Mouse (Mus musculus) lung, postnatal 0 days (tissue): ENCODE data around the gene Myo19. TPM values are rescaled to one million over a fixed set of nuclear protein-coding genes. Genes with fewer than 3 reads are reported as not detected.

Source experiments
- ATAC-seq: fragments of 200-750 bp; cut with Nextera tagmentation; 2 replicates; pipeline ENCODE4 v1.8.0; 2017; ENCODE audit warnings: moderate library complexity
- DNase-seq: peaks from one replicate; pipeline ENCODE4 v3.0.0-alpha.2; 2016; ENCODE audit warnings: low spot score
- H3K27ac ChIP-seq: fragments of 300-500 bp; sonication (generic); 2 replicates; pipeline ENCODE4 v1.5.1; 2014; ENCODE audit warnings: antibody characterized with exemption, mild to moderate bottlenecking, low read length, mixed read lengths
- H3K27me3 ChIP-seq: fragments of 300-500 bp; sonication (generic); replicated peaks from 2 replicates; pipeline ENCODE4 v1.6.1; 2014; ENCODE audit warnings: low read length, mixed read lengths; ENCODE audit not compliant: insufficient read depth
- H3K36me3 ChIP-seq: fragments of 300-500 bp; sonication (generic); 2 replicates; pipeline ENCODE4 v1.6.1; 2014; ENCODE audit warnings: low read length, mixed read lengths; ENCODE audit not compliant: insufficient read depth
- H3K4me1 ChIP-seq: fragments of 300-500 bp; sonication (generic); 2 replicates; pipeline ENCODE4 v1.6.1; 2014; ENCODE audit warnings: antibody characterized with exemption, low read depth, low read length, mixed read lengths; ENCODE audit not compliant: insufficient read depth
- H3K4me2 ChIP-seq: fragments of 300-500 bp; sonication (generic); replicated peaks from 2 replicates; pipeline ENCODE4 v1.6.1; 2014; ENCODE audit warnings: low read depth, mild to moderate bottlenecking, low read length, moderate library complexity, mixed read lengths
- H3K4me3 ChIP-seq: fragments of 300-500 bp; sonication (generic); 2 replicates; pipeline ENCODE4 v1.5.1; 2014; ENCODE audit warnings: low read depth, low read length
- H3K9ac ChIP-seq: fragments of 300-500 bp; sonication (generic); replicated peaks from 2 replicates; pipeline ENCODE4 v1.6.1; 2014; ENCODE audit warnings: low read depth, mild to moderate bottlenecking
- H3K9me3 ChIP-seq: fragments of 300-500 bp; sonication (generic); 2 replicates; pipeline ENCODE4 v1.6.1; 2016; ENCODE audit warnings: low read length, mixed read lengths
- CTCF ChIP-seq: IDR thresholded peaks from 2 replicates; pipeline ENCODE4 v1.5.1; 2016; ENCODE audit warnings: antibody characterized with exemption, mild to moderate bottlenecking
- EP300 ChIP-seq: IDR thresholded peaks from 2 replicates; pipeline ENCODE4 v1.6.1; 2016; ENCODE audit warnings: antibody characterized with exemption, mild to moderate bottlenecking, control low read depth
- WGBS: fragments of 180-500 bp; shearing (Covaris S2); extraction: QIAGEN DNeasy Blood & Tissue Kit; methylation state at CpG from one replicate; pipeline ENCODE4 v1.1.7; 2014; 5-methylcytosine and 5-hydroxymethylcytosine counted together
- polyA plus RNA-seq: library from polyadenylated mRNA; unstranded; fragments of >200 nt; fragmentation: Nextera tagmentation; extraction: Ambion mirVana; gene quantifications from 2 replicates; pipeline ENCODE4 v1.2.1, GENCODE M21; 2015

Myo19 gene
- polyA plus RNA-seq, 1 experiment from 2014 or later = 2.6 TPM

DNA sequence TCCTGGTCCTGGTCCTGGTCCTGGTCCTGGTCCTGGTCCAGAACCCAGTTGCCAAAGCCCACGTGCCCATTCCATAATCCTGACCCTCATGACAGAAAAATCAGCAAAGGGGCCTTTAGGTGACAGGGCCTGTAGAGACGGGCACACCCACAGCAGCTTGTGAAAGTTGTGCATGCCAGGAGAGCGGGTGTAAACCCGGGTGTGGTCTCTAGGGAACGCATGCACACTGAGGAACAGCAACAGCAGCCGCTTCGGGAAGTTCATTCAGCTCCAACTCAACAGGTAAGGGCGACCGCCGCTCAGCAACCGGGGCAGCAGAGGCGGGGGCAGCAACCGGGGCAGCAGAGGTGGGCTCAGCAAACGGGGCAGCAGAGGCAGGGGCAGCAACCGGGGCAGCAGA is 13.2 kb downstream of the Myo19 start:
- TF ChIP-seq CTCF (no peak), EP300 (no peak)
- DNase-seq (no peak), ATAC-seq (no peak)
- no peak overlapping the region for H3K4me3 ChIP-seq
- no peak overlapping the region for H3K4me2 ChIP-seq
- H3K36me3 ChIP-seq = peaks cover 21% of the 10 kb centered on the region
- no peaks in the 10 kb centered on the region for H3K27me3 ChIP-seq
- no peaks in the 10 kb centered on the region for H3K9me3 ChIP-seq
- no peak overlapping the region for H3K27ac ChIP-seq
- 92% methylated on average over 14 of the region's 15 CpGs for WGBS
- H3K4me1 ChIP-seq = no peaks in the 10 kb centered on the region
- H3K9ac ChIP-seq = no peak overlapping the region

- no peak overlapping the region for H3K27ac ChIP-seq
- peaks cover 34% of the 10 kb centered on the region; the same call in 1 of the 2 replicates for H3K36me3 ChIP-seq
- no peaks in the 10 kb centered on the region for H3K4me1 ChIP-seq
- ATAC-seq (no peak), DNase-seq (no peak)
- no peak overlapping the region for H3K9ac ChIP-seq
- 83% methylated on average over 9 of the region's 9 CpGs for WGBS
- TF ChIP-seq CTCF (no peak), EP300 (no peak)
- no peak overlapping the region for H3K4me3 ChIP-seq
- no peak overlapping the region for H3K4me2 ChIP-seq
- H3K9me3 ChIP-seq = no peaks in the 10 kb centered on the region
- no peaks in the 10 kb centered on the region for H3K27me3 ChIP-seq
These were observed 24.7 kb downstream of the Myo19 start for GRCm38 (mm10) chr11:84904597-84905144.

GRCm38 (mm10) chr11:84907081-84907480 is 27.1 kb downstream of the Myo19 start:
- Histone ChIP-seq H3K27me3 (no peaks in the 10 kb centered on the region), H3K4me1 (no peaks in the 10 kb centered on the region), H3K27ac (no peak overlapping the region), H3K9ac (no peak overlapping the region), H3K4me3 (no peak overlapping the region), H3K9me3 (no peaks in the 10 kb centered on the region), H3K4me2 (no peak overlapping the region), H3K36me3 (peaks cover 23% of the 10 kb centered on the region; the same call in 1 of the 2 replicates)
- DNase-seq (no peak), ATAC-seq (no peak)
- TF ChIP-seq CTCF = no peak
- WGBS = 76% methylated on average over 3 of the region's 3 CpGs

GRCm38 (mm10) chr11:84908480-84908879 is 28.5 kb downstream of the Myo19 start:
- WGBS = 93% methylated on average over 6 of the region's 6 CpGs
- ATAC-seq (no peak), DNase-seq (no peak)
- Histone ChIP-seq H3K27me3 (no peaks in the 10 kb centered on the region), H3K27ac (no peak overlapping the region), H3K9ac (no peak overlapping the region), H3K4me3 (no peak overlapping the region), H3K4me2 (no peak overlapping the region), H3K9me3 (no peaks in the 10 kb centered on the region), H3K36me3 (peaks cover 19% of the 10 kb centered on the region; the same call in 1 of the 2 replicates), H3K4me1 (no peaks in the 10 kb centered on the region)
- TF ChIP-seq CTCF = no peak
- no peak for TF ChIP-seq EP300

GRCm38 (mm10) chr11:84910411-84910810 is 30.5 kb downstream of the Myo19 start:
- DNase-seq (no peak), ATAC-seq (no peak)
- Histone ChIP-seq H3K36me3 (peaks cover 19% of the 10 kb centered on the region; the same call in 1 of the 2 replicates), H3K9me3 (no peaks in the 10 kb centered on the region), H3K4me1 (no peaks in the 10 kb centered on the region), H3K4me3 (no peak overlapping the region), H3K9ac (no peak overlapping the region), H3K27ac (no peak overlapping the region), H3K4me2 (no peak overlapping the region), H3K27me3 (no peaks in the 10 kb centered on the region)
- TF ChIP-seq CTCF (no peak), EP300 (no peak)
- 81% methylated on average over 4 of the region's 4 CpGs for WGBS

DNA sequence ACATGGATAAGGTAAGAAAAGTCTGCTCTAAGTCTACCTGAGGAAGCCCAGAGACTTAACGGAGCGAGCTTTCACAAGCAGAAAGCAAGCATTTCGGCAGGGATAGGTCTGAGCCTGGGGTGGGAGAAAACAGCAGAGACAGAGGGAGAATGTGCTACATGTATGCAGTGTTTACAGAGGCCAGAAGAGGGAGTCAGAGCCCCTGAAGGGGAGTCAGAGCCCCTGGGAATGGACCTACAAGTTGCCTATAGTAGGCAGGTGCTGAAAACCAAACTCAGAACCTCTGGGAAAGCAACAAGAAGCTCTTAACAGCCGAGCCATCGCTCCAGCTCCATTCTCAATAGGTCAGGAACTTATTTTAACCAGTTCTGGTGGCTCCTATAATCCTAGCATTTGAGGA is 34.7 kb downstream of the Myo19 start:
- no peaks in the 10 kb centered on the region for H3K9me3 ChIP-seq
- no peak for ATAC-seq
- no peak overlapping the region for H3K4me2 ChIP-seq
- 81% methylated on average over 5 of the region's 5 CpGs for WGBS
- H3K4me3 ChIP-seq = no peak overlapping the region
- no peak overlapping the region for H3K27ac ChIP-seq
- H3K4me1 ChIP-seq = no peaks in the 10 kb centered on the region; the same call in 1 of the 2 replicates
- H3K36me3 ChIP-seq = 0 out of 2 replicates have a peak, but pooled peaks cover 4% of the 10 kb centered on the region
- H3K27me3 ChIP-seq = no peaks in the 10 kb centered on the region
- no peak overlapping the region for H3K9ac ChIP-seq
- no peak for DNase-seq
- no peak for TF ChIP-seq EP300
- no peak; the same call in 1 of the 2 replicates for TF ChIP-seq CTCF
